Mouse (Mus musculus): ENCODE data around the gene Lamp2. TPM values are rescaled to one million over a fixed set of nuclear protein-coding genes. Genes with fewer than 3 reads are reported as not detected.
"Not testable (repeated sequence)": the region's sequence is repeated elsewhere in the genome, so short reads cannot be mapped to it uniquely, and the experiment has no call there.

Gene Lamp2
- 50.8 TPM for polyA plus RNA-seq (2012; fragmentation: generic; extraction: Trizol)
- long read RNA-seq, experiment 1, transcript Lamp2-201 (9 exons, 1,769 nt): major isoform, 99 of 211 reads
- long read RNA-seq, experiment 1, transcript Lamp2-202 (9 exons, 3,604 nt): minor isoform, 76 of 211 reads
- long read RNA-seq, experiment 1, partial matches to known transcripts: 11 of 211 reads
- long read RNA-seq, experiment 1, other reads (novel, unspliced or antisense): 23 of 211 reads
- long read RNA-seq, experiment 2, transcript Lamp2-202 (9 exons, 3,604 nt): major isoform, 373 of 558 reads
- long read RNA-seq, experiment 2, transcript Lamp2-201 (9 exons, 1,769 nt): minor isoform, 145 of 558 reads
- long read RNA-seq, experiment 2, transcript Lamp2-203 (9 exons, 2,184 nt): minor isoform, 12 of 558 reads
- long read RNA-seq, experiment 2, partial matches to known transcripts: 12 of 558 reads
- long read RNA-seq, experiment 2, other reads (novel, unspliced or antisense): 16 of 558 reads

DNA sequence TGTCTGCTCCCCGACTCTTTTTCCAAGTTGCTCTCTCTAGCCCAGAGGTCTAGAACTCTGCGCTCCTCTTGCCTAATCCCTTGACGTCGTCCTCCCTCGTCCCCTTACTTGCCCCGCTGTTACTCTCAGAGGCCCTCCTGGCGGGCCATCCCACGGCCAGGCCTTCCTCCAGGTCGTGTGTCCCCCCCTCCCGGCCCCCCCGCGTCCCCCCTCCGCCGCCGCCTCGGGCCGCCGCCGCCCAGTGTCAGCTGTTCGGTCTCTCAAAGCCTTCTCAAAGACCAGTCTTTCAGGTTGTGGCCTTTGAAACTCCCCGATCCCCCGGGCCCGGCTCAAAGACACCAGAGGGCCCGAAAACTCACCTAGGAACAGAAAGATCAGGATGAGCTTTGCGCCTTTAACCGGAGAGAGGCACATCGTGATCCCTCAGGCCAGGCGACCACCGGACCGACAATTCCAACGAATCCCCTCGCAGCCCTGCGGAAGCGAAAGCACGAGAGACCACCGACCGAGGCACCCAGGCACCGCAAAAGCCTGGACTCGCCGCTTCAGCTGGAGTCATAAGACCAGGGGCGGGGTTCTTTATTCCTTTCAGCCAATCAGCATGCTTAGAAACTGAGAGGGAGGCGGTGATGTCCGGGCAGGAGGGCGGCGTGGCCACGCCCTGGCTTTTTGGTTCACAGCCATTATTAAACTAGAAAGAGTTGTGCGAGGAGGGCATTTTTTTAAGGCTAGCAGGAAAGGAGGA, at the start of gene Lamp2:
TSS of gene Lamp2 (minus strand) at position 565 of the 745 bp plus-strand sequence.
- TF ChIP-seq CTCF (IDR thresholded peaks at IDR 0.05; ENCODE audit: control insufficient read depth, insufficient read depth, insufficient read length) (no peak), MYOD1 (IDR thresholded peaks at IDR 0.05; ENCODE audit: control insufficient read depth, insufficient read length, low read depth) (no peak), USF1 (IDR thresholded peaks at IDR 0.05; ENCODE audit: low read depth) (no peak), MAX (IDR thresholded peaks at IDR 0.05) (no peak), FOSL1 (IDR thresholded peaks at IDR 0.05; ENCODE audit: insufficient read depth, low read length, poor library complexity, severe bottlenecking) (no peak), MYOG (IDR thresholded peaks at IDR 0.05; ENCODE audit: control insufficient read depth, extremely low read depth, insufficient read length) (no peak), CEBPB (IDR thresholded peaks at IDR 0.05; ENCODE audit: low read depth) (no peak)

DNA sequence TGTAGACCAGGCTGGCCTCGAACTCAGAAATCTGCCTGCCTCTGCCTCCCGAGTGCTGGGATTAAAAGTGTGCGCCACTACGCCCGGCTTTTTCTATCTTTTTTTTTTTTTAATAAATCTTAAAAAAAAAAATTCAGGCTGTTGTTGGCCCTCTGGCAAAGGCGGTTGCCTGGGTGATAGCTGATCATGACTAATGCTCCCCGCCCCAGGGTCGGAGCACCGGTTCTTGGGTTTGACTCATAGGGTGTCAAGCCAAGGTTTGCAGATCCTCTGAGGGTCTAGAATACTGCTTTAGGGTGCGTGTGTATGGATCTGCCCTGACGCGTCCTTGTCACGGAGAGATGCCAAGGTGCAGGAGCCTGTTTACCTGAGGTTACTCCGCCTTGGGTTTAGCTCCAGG, 48.6 kb upstream of the Lamp2 start:
- Histone ChIP-seq H3K79me3 (ENCODE audit: low read depth) (no peaks in the 10 kb centered on the region), H3K27me3 (ENCODE audit: control insufficient read depth, insufficient read depth, insufficient read length) (no peaks in the 10 kb centered on the region), H3K36me3 (ENCODE audit: control insufficient read depth, insufficient read depth) (no peaks in the 10 kb centered on the region), H3K4me3 (ENCODE audit: insufficient read depth, poor library complexity, severe bottlenecking) (no peak overlapping the region), H3K79me2 (ENCODE audit: control insufficient read depth, insufficient read depth) (no peaks in the 10 kb centered on the region), H3ac (ENCODE audit: control insufficient read depth, insufficient read length, low read depth) (no peak overlapping the region)
- TF ChIP-seq CEBPB (IDR thresholded peaks at IDR 0.05; ENCODE audit: low read depth) (no peak), FOSL1 (IDR thresholded peaks at IDR 0.05; ENCODE audit: insufficient read depth, low read length, poor library complexity, severe bottlenecking) (no peak), MYOG (IDR thresholded peaks at IDR 0.05; ENCODE audit: control insufficient read depth, extremely low read depth, insufficient read length) (no peak), CTCF (IDR thresholded peaks at IDR 0.05; ENCODE audit: control insufficient read depth, insufficient read depth, insufficient read length) (no peak), MYOD1 (IDR thresholded peaks at IDR 0.05; ENCODE audit: control insufficient read depth, insufficient read length, low read depth) (no peak), USF1 (IDR thresholded peaks at IDR 0.05; ENCODE audit: low read depth) (no peak), MAX (IDR thresholded peaks at IDR 0.05) (no peak)

More for the DNA sequence above, at the start of gene Lamp2:
- Histone ChIP-seq H3K27me3 (ENCODE audit: control insufficient read depth, insufficient read depth, insufficient read length) (no peaks in the 10 kb centered on the region), H3K79me2 (ENCODE audit: control insufficient read depth, insufficient read depth) (peaks cover 33% of the 10 kb centered on the region), H3K4me3 (ENCODE audit: insufficient read depth, poor library complexity, severe bottlenecking) (peak within 1 kb of the TSS; percentile 48), H3K79me3 (ENCODE audit: low read depth) (peaks cover 20% of the 10 kb centered on the region), H3K36me3 (ENCODE audit: control insufficient read depth, insufficient read depth) (peaks cover 12% of the 10 kb centered on the region), H3ac (ENCODE audit: control insufficient read depth, insufficient read length, low read depth) (peak within 1 kb of the TSS; percentile 87)

DNA sequence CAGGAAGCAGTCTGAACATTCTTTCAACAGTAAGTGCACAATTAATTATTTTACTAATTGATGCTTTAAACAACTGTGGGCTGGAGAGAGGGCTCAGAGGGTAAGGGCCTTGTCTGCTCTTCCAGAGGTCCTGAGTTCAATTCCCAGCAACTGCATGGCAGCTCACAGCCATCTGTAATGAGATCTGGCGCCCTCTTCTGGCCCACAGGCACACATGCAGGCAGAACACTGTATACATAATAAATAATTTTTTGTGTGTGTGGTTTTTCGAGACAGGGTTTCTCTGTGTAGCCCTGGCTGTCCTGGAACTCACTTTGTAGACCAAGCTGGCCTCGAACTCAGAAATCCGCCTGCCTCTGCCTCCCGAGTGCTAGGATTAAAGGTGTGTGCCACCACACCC, 45.9 kb upstream of the Lamp2 start:
- H3K27me3 ChIP-seq (ENCODE audit: control insufficient read depth, insufficient read depth, insufficient read length); H3K79me2 ChIP-seq (ENCODE audit: control insufficient read depth, insufficient read depth); H3K4me3 ChIP-seq (ENCODE audit: insufficient read depth, poor library complexity, severe bottlenecking); H3ac ChIP-seq (ENCODE audit: control insufficient read depth, insufficient read length, low read depth); H3K79me3 ChIP-seq (ENCODE audit: low read depth); H3K36me3 ChIP-seq (ENCODE audit: control insufficient read depth, insufficient read depth): not testable (repeated sequence)

DNA sequence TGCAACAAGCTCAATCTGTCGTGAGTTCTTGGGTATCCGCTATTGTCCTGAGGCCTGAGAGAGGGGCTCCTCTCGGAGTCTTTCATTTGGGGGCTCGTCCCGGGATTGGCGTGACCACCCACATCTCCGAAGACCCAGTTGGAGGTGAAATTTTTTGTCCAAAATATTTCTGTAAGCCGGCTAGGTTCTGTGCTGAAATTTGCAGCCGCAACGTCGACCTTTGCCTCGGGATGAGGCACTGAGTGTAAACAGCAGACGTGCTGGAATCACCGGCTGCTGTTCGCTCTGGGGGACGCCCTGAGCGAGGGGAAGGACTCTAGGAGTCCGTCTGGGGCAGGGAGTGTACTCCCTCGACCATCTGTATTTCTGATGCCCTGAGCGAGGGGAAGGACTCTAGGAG, 29.2 kb upstream of the Lamp2 start:
- not testable (repeated sequence) for H3K36me3 ChIP-seq (ENCODE audit: control insufficient read depth, insufficient read depth)

DNA sequence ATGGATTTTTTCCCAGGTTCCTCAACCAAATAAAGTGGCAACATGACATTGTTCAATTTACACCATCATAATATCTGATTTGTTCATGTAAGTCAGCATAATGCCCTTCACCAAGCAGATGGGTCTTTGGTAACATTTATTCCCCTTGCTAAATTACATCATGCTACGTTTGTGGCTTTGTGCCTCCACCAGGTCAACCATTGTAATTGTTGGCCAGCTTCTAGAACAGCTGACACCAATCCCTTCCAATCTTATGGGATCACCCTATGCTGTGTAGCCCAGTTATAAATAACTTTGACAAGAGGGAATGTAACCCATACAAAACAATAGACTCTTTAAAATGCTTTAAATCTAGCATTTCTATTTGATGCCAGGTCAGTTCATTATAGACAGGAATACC, 22.3 kb upstream of the Lamp2 start:
- Histone ChIP-seq H3K4me3 (ENCODE audit: insufficient read depth, poor library complexity, severe bottlenecking) (no peak overlapping the region), H3ac (ENCODE audit: control insufficient read depth, insufficient read length, low read depth) (no peak overlapping the region), H3K36me3 (ENCODE audit: control insufficient read depth, insufficient read depth) (no peaks in the 10 kb centered on the region), H3K79me3 (ENCODE audit: low read depth) (no peaks in the 10 kb centered on the region), H3K27me3 (ENCODE audit: control insufficient read depth, insufficient read depth, insufficient read length) (no peaks in the 10 kb centered on the region), H3K79me2 (ENCODE audit: control insufficient read depth, insufficient read depth) (no peaks in the 10 kb centered on the region)
- TF ChIP-seq FOSL1 (IDR thresholded peaks at IDR 0.05; ENCODE audit: insufficient read depth, low read length, poor library complexity, severe bottlenecking) (no peak), MYOD1 (IDR thresholded peaks at IDR 0.05; ENCODE audit: control insufficient read depth, insufficient read length, low read depth) (no peak), USF1 (IDR thresholded peaks at IDR 0.05; ENCODE audit: low read depth) (no peak), MAX (IDR thresholded peaks at IDR 0.05) (no peak), CTCF (IDR thresholded peaks at IDR 0.05; ENCODE audit: control insufficient read depth, insufficient read depth, insufficient read length) (no peak), MYOG (IDR thresholded peaks at IDR 0.05; ENCODE audit: control insufficient read depth, extremely low read depth, insufficient read length) (no peak), CEBPB (IDR thresholded peaks at IDR 0.05; ENCODE audit: low read depth) (no peak)

More for the DNA sequence above, 29.2 kb upstream of the Lamp2 start:
- H3K27me3 ChIP-seq (ENCODE audit: control insufficient read depth, insufficient read depth, insufficient read length); H3K79me3 ChIP-seq (ENCODE audit: low read depth); H3ac ChIP-seq (ENCODE audit: control insufficient read depth, insufficient read length, low read depth); H3K4me3 ChIP-seq (ENCODE audit: insufficient read depth, poor library complexity, severe bottlenecking); H3K79me2 ChIP-seq (ENCODE audit: control insufficient read depth, insufficient read depth): not testable (repeated sequence)
